Mouse (Mus musculus): Measurements from ENCODE around the gene Lyg1. TPM values are rescaled to one million over a fixed set of nuclear protein-coding genes. Genes with fewer than 3 reads are reported as not detected.

Gene Lyg1
- polyA plus RNA-seq, 1 experiment from 2014 or later = not detected

- H3K4me2 ChIP-seq (ENCODE audit: low read depth, low read length) = no peak overlapping the region
- H3K4me1 ChIP-seq (replicated peaks; ENCODE audit: control insufficient read depth, insufficient read depth, low read length) = peaks cover 13% of the 10 kb centered on the region
- no peak for ATAC-seq (ENCODE audit: low read depth)
- 62% methylated on average over 2 of the region's 2 CpGs for WGBS
- H3K27ac ChIP-seq (ENCODE audit: low read length) = no peak overlapping the region
- no peaks in the 10 kb centered on the region for H3K36me3 ChIP-seq (ENCODE audit: control insufficient read depth, insufficient read depth, low read length)
- H3K4me3 ChIP-seq (ENCODE audit: low read length) = no peak overlapping the region
- no peak overlapping the region for H3K9ac ChIP-seq (ENCODE audit: low read length)
- H3K9me3 ChIP-seq (ENCODE audit: control insufficient read depth, low read length) = no peaks in the 10 kb centered on the region
- H3K27me3 ChIP-seq (ENCODE audit: control insufficient read depth, insufficient read depth, low read depth, low read length) = no peaks in the 10 kb centered on the region
These were observed 957 bp upstream of the Lyg1 start for GRCm38 (mm10) chr1:37958516-37958915.

DNA sequence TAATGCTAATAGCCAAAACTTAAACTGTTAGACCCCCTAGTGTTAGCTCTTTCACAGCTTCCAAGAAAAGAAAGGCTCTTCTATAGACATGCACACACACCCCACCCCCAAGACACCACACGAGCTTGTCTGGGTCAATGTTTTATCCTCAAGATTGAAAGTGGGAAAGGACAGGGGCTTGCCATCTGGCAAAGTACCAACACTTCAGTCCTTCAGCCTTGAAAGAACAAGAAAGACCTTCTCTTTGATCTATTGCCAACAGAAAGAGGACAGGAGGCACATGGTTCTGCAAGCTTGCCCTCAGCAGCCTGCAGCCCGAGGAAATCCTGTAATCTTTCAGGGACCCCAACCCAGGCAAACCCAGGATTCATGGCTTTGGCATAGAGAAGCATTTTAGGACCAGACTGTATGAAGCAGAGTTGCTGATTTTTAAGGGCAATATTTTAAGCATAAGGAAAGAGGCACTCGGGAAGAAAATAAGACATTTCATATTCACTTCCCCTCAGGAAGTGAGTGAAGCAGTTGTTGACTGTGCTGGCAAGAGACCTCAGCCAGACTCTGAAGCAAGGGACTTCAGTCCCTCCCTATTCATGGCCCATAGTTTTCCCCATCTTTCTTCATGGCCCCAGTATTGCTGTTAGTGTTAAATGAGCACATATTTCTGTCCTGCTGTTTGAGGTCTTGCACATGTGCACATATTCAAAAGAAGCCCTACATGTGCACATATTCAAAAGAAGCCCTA is 698 bp downstream of the Lyg1 start:
- 1% methylated on average over 3 of the region's 3 CpGs for WGBS
- Histone ChIP-seq H3K36me3 (ENCODE audit: control insufficient read depth, insufficient read depth, low read length) (no peaks in the 10 kb centered on the region), H3K4me1 (replicated peaks; ENCODE audit: control insufficient read depth, insufficient read depth, low read length) (peaks cover 13% of the 10 kb centered on the region), H3K27ac (ENCODE audit: low read length) (peak overlapping the region; percentile 77), H3K9ac (ENCODE audit: low read length) (no peak overlapping the region), H3K9me3 (ENCODE audit: control insufficient read depth, low read length) (no peaks in the 10 kb centered on the region), H3K27me3 (ENCODE audit: control insufficient read depth, insufficient read depth, low read depth, low read length) (no peaks in the 10 kb centered on the region), H3K4me3 (ENCODE audit: low read length) (no peak overlapping the region), H3K4me2 (ENCODE audit: low read depth, low read length) (peak overlapping the region; percentile 33)
- peak; percentile 91 for ATAC-seq (ENCODE audit: low read depth)

GRCm38 (mm10) chr1:37955251-37955650 is 2.3 kb downstream of the Lyg1 start:
- no peak for ATAC-seq (ENCODE audit: low read depth)
- no peak overlapping the region for H3K4me2 ChIP-seq (ENCODE audit: low read depth, low read length)
- no peaks in the 10 kb centered on the region for H3K27me3 ChIP-seq (ENCODE audit: control insufficient read depth, insufficient read depth, low read depth, low read length)
- H3K9ac ChIP-seq (ENCODE audit: low read length) = no peak overlapping the region
- H3K4me3 ChIP-seq (ENCODE audit: low read length) = no peak overlapping the region
- no peaks in the 10 kb centered on the region for H3K9me3 ChIP-seq (ENCODE audit: control insufficient read depth, low read length)
- H3K27ac ChIP-seq (ENCODE audit: low read length) = no peak overlapping the region
- 90% methylated on average over 2 of the region's 2 CpGs for WGBS
- H3K4me1 ChIP-seq (replicated peaks; ENCODE audit: control insufficient read depth, insufficient read depth, low read length) = peaks cover 13% of the 10 kb centered on the region
- no peaks in the 10 kb centered on the region for H3K36me3 ChIP-seq (ENCODE audit: control insufficient read depth, insufficient read depth, low read length)

- Histone ChIP-seq H3K4me2 (ENCODE audit: low read depth, low read length) (no peak overlapping the region), H3K4me1 (replicated peaks; ENCODE audit: control insufficient read depth, insufficient read depth, low read length) (peaks cover 13% of the 10 kb centered on the region), H3K4me3 (ENCODE audit: low read length) (no peak overlapping the region), H3K9me3 (ENCODE audit: control insufficient read depth, low read length) (no peaks in the 10 kb centered on the region), H3K36me3 (ENCODE audit: control insufficient read depth, insufficient read depth, low read length) (no peaks in the 10 kb centered on the region), H3K27me3 (ENCODE audit: control insufficient read depth, insufficient read depth, low read depth, low read length) (no peaks in the 10 kb centered on the region), H3K9ac (ENCODE audit: low read length) (no peak overlapping the region), H3K27ac (ENCODE audit: low read length) (no peak overlapping the region)
- ATAC-seq (ENCODE audit: low read depth) = no peak
- 43% methylated on average over 7 of the region's 7 CpGs for WGBS
These were observed 2.8 kb downstream of the Lyg1 start for GRCm38 (mm10) chr1:37954786-37955185.

- WGBS = 77% methylated on average over 2 of the region's 2 CpGs
These were observed 8.7 kb downstream of the Lyg1 start for GRCm38 (mm10) chr1:37948906-37949305.

GRCm38 (mm10) chr1:37931806-37932205 is 25.8 kb downstream of the Lyg1 start:
- Histone ChIP-seq H3K9me3 (ENCODE audit: control insufficient read depth, low read length) (no peaks in the 10 kb centered on the region), H3K4me2 (ENCODE audit: low read depth, low read length) (no peak overlapping the region), H3K36me3 (ENCODE audit: control insufficient read depth, insufficient read depth, low read length) (no peaks in the 10 kb centered on the region), H3K9ac (ENCODE audit: low read length) (no peak overlapping the region), H3K4me3 (ENCODE audit: low read length) (no peak overlapping the region), H3K27me3 (ENCODE audit: control insufficient read depth, insufficient read depth, low read depth, low read length) (no peaks in the 10 kb centered on the region), H3K4me1 (replicated peaks; ENCODE audit: control insufficient read depth, insufficient read depth, low read length) (no peaks in the 10 kb centered on the region), H3K27ac (ENCODE audit: low read length) (no peak overlapping the region)
- peak; percentile 82 for ATAC-seq (ENCODE audit: low read depth)
- 7% methylated on average over 3 of the region's 3 CpGs for WGBS

More at GRCm38 (mm10) chr1:37948906-37949305, 8.7 kb downstream of the Lyg1 start:
- H3K36me3 ChIP-seq (ENCODE audit: control insufficient read depth, insufficient read depth, low read length) = no peaks in the 10 kb centered on the region
- H3K27ac ChIP-seq (ENCODE audit: low read length) = no peak overlapping the region
- no peak overlapping the region for H3K9ac ChIP-seq (ENCODE audit: low read length)
- no peaks in the 10 kb centered on the region for H3K9me3 ChIP-seq (ENCODE audit: control insufficient read depth, low read length)
- H3K4me2 ChIP-seq (ENCODE audit: low read depth, low read length) = no peak overlapping the region
- no peaks in the 10 kb centered on the region for H3K27me3 ChIP-seq (ENCODE audit: control insufficient read depth, insufficient read depth, low read depth, low read length)
- no peak for ATAC-seq (ENCODE audit: low read depth)
- no peak overlapping the region for H3K4me3 ChIP-seq (ENCODE audit: low read length)
- no peaks in the 10 kb centered on the region for H3K4me1 ChIP-seq (replicated peaks; ENCODE audit: control insufficient read depth, insufficient read depth, low read length)

- Histone ChIP-seq H3K4me2 (ENCODE audit: low read depth, low read length) (no peak overlapping the region), H3K9ac (ENCODE audit: low read length) (no peak overlapping the region), H3K27me3 (ENCODE audit: control insufficient read depth, insufficient read depth, low read depth, low read length) (no peaks in the 10 kb centered on the region), H3K27ac (ENCODE audit: low read length) (no peak overlapping the region), H3K4me1 (replicated peaks; ENCODE audit: control insufficient read depth, insufficient read depth, low read length) (no peaks in the 10 kb centered on the region), H3K4me3 (ENCODE audit: low read length) (no peak overlapping the region), H3K9me3 (ENCODE audit: control insufficient read depth, low read length) (no peaks in the 10 kb centered on the region), H3K36me3 (ENCODE audit: control insufficient read depth, insufficient read depth, low read length) (no peaks in the 10 kb centered on the region)
- WGBS = 76% methylated on average over 8 of the region's 8 CpGs
- no peak for ATAC-seq (ENCODE audit: low read depth)
These were observed 31.6 kb downstream of the Lyg1 start for GRCm38 (mm10) chr1:37925971-37926370.

DNA sequence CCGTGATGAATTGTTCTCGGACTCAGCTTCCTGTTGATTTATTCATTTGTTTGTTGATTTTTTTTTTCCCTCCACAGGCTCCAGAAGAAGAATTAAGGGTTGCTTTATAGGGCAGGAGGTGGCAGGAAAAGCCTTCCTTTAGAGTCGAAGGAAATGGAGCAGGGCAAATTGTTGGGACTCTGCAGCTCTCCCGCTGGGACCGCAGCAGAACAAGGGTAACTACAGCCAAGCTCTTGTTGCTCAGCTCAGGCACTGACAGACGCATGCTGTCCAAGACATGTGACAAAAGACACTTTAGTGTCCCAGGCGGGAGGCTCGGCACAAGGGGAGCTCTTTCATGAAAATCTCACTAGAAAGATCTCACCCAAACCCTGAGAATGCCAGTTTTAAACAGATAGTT is 35.0 kb downstream of the Lyg1 start:
- H3K4me1 ChIP-seq (replicated peaks; ENCODE audit: control insufficient read depth, insufficient read depth, low read length) = no peaks in the 10 kb centered on the region
- WGBS = 51% methylated on average over 8 of the region's 8 CpGs
- no peak overlapping the region for H3K4me3 ChIP-seq (ENCODE audit: low read length)
- no peak overlapping the region for H3K9ac ChIP-seq (ENCODE audit: low read length)
- no peak overlapping the region for H3K27ac ChIP-seq (ENCODE audit: low read length)
- H3K27me3 ChIP-seq (ENCODE audit: control insufficient read depth, insufficient read depth, low read depth, low read length) = no peaks in the 10 kb centered on the region
- H3K4me2 ChIP-seq (ENCODE audit: low read depth, low read length) = no peak overlapping the region
- H3K36me3 ChIP-seq (ENCODE audit: control insufficient read depth, insufficient read depth, low read length) = no peaks in the 10 kb centered on the region
- no peak for ATAC-seq (ENCODE audit: low read depth)
- H3K9me3 ChIP-seq (ENCODE audit: control insufficient read depth, low read length) = no peaks in the 10 kb centered on the region

GRCm38 (mm10) chr1:37918096-37918495 is 39.5 kb downstream of the Lyg1 start:
- H3K4me1 ChIP-seq (replicated peaks; ENCODE audit: control insufficient read depth, insufficient read depth, low read length) = no peaks in the 10 kb centered on the region
- 53% methylated on average over 6 of the region's 6 CpGs for WGBS
- H3K9me3 ChIP-seq (ENCODE audit: control insufficient read depth, low read length) = no peaks in the 10 kb centered on the region
- H3K4me3 ChIP-seq (ENCODE audit: low read length) = no peak overlapping the region
- H3K27me3 ChIP-seq (ENCODE audit: control insufficient read depth, insufficient read depth, low read depth, low read length) = no peaks in the 10 kb centered on the region
- H3K9ac ChIP-seq (ENCODE audit: low read length) = no peak overlapping the region
- no peak overlapping the region for H3K27ac ChIP-seq (ENCODE audit: low read length)
- H3K36me3 ChIP-seq (ENCODE audit: control insufficient read depth, insufficient read depth, low read length) = no peaks in the 10 kb centered on the region
- no peak for ATAC-seq (ENCODE audit: low read depth)
- no peak overlapping the region for H3K4me2 ChIP-seq (ENCODE audit: low read depth, low read length)
